Mouse (Mus musculus): ENCODE data around the gene Ppp2r5d. TPM values are rescaled to one million over a fixed set of nuclear protein-coding genes. Genes with fewer than 3 reads are reported as not detected.

The Ppp2r5d gene
- polyA plus RNA-seq, 1 experiment = 28.8 TPM

DNA sequence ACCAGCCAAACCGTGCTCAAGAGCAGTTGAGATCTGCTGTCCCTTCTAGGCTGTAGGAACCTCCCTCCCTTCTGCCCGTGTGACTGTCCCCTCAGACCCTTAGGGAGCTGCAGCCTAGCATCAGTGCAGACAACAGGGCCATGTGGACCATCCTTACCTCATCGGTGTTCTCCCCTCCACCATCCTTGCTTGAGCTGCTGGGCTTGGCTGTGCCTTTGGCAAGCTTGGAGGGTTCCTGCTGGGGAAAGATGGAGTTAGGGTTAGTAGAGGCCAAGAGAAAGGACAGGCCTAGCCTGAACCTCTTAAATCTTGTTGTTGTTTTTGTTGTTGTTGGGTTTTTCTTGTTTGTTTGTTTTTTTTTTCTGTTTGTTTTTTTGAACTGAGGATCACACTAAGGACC, 5.0 kb downstream of the Ppp2r5d start:
- TF ChIP-seq POLR2A (IDR thresholded peaks at IDR 0.05; ENCODE audit: low read depth, low read length) = no peak
- no peak for TF ChIP-seq CTCF (IDR thresholded peaks at IDR 0.05; ENCODE audit: extremely low read depth, insufficient read depth, insufficient read length, insufficient replicate concordance)
- Histone ChIP-seq H3K36me3 (ENCODE audit: control insufficient read depth, insufficient read depth, low read length) (peaks cover 2% of the 10 kb centered on the region), H3K27ac (ENCODE audit: insufficient read depth, low read length) (no peak overlapping the region), H3K4me3 (ENCODE audit: extremely low read depth, insufficient read depth, insufficient read length) (no peak overlapping the region), H3K4me1 (ENCODE audit: control insufficient read depth, insufficient read depth, insufficient read length) (peaks cover 3% of the 10 kb centered on the region; the same call in 1 of the 2 replicates), H3K27me3 (ENCODE audit: control insufficient read depth, insufficient read depth, low read length) (no peaks in the 10 kb centered on the region)
- no peak for DNase-seq (ENCODE audit: low read depth in 1 of 2, low spot score in 2 of 2)
- 94% methylated on average over 3 of the region's 3 CpGs for WGBS

DNA sequence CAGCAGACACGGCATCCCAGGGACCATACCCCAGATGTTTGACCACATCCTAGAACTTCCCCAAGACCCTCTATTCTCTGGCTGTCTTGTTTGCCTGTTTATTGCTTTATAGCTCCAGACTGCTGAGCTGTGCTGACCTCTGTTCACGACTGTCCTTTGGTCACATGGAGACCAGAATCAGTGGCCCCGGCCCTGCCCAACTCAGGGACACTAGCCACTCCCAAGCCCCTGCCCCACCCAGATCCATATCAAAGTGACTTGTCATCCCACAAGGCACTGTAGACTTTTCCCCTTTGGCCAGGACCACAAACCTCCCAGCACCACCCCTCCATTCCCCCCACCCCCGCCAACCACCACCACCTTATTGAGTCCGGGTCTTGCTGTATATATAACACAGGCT, 5.7 kb downstream of the Ppp2r5d start:
- no peak for TF ChIP-seq CTCF (IDR thresholded peaks at IDR 0.05; ENCODE audit: extremely low read depth, insufficient read depth, insufficient read length, insufficient replicate concordance)
- no peak for TF ChIP-seq POLR2A (IDR thresholded peaks at IDR 0.05; ENCODE audit: low read depth, low read length)
- no peaks in the 10 kb centered on the region for H3K27me3 ChIP-seq (ENCODE audit: control insufficient read depth, insufficient read depth, low read length)
- no peak for DNase-seq (ENCODE audit: low read depth in 1 of 2, low spot score in 2 of 2)
- no peak overlapping the region for H3K4me3 ChIP-seq (ENCODE audit: extremely low read depth, insufficient read depth, insufficient read length)
- peaks cover 2% of the 10 kb centered on the region for H3K36me3 ChIP-seq (ENCODE audit: control insufficient read depth, insufficient read depth, low read length)
- H3K4me1 ChIP-seq (ENCODE audit: control insufficient read depth, insufficient read depth, insufficient read length) = peaks cover 3% of the 10 kb centered on the region; the same call in 1 of the 2 replicates
- no peak overlapping the region for H3K27ac ChIP-seq (ENCODE audit: insufficient read depth, low read length)
- 87% methylated on average over 5 of the region's 5 CpGs for WGBS

DNA sequence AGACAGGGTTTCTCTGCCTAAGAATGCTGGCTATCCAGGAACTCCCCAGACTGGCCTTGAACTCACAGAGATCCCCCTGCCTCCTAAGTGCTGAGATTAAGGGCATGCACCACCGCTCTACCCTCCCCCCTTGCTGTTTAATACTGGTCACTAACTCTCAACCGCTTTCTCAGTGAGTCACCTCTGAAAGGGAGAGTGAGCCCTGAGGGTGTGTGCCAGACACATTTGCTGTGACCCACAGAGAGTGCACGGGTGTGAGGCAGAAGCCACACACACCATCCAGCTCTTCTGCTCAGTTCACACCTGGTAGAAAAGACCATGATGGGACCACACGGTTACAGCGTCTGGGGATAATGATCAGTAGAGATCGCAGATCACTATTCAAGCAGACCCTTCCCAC, 6.4 kb downstream of the Ppp2r5d start:
- Histone ChIP-seq H3K36me3 (ENCODE audit: control insufficient read depth, insufficient read depth, low read length) (peaks cover 2% of the 10 kb centered on the region), H3K27me3 (ENCODE audit: control insufficient read depth, insufficient read depth, low read length) (no peaks in the 10 kb centered on the region), H3K4me1 (ENCODE audit: control insufficient read depth, insufficient read depth, insufficient read length) (no peaks in the 10 kb centered on the region; the same call in 1 of the 2 replicates), H3K27ac (ENCODE audit: insufficient read depth, low read length) (no peak overlapping the region), H3K4me3 (ENCODE audit: extremely low read depth, insufficient read depth, insufficient read length) (no peak overlapping the region)
- no peak for TF ChIP-seq CTCF (IDR thresholded peaks at IDR 0.05; ENCODE audit: extremely low read depth, insufficient read depth, insufficient read length, insufficient replicate concordance)
- TF ChIP-seq POLR2A (IDR thresholded peaks at IDR 0.05; ENCODE audit: low read depth, low read length) = no peak
- no peak for DNase-seq (ENCODE audit: low read depth in 1 of 2, low spot score in 2 of 2)
- 91% methylated on average over 6 of the region's 6 CpGs for WGBS

DNA sequence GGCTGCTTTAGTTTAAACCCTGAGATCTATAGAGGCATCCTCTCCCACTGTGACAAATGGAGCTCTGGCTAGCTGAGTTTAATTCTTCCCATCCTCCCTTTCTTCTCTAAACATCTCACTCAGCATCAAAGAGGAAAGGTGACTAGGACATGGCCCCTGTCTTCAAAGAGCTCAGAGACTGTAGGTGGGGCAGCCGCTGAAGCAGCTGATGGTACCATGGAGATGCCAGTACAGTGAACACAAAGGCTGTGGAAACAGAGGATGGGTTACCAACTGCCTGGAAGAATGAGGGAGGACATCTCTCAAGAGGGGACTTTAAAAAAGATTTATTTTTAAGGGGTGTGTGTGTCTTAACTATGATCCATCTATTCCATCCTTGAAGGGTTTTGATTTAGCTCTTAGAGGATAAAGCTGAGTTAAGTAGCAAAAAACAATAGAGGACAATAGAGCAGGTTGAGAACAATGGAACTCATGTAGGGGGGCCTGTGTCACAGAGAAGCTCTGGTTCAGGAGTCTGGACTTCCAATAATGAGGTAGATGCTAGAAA, 10.3 kb downstream of the Ppp2r5d start:
- 81% methylated on average over 1 of the region's 1 CpGs for WGBS

DNA sequence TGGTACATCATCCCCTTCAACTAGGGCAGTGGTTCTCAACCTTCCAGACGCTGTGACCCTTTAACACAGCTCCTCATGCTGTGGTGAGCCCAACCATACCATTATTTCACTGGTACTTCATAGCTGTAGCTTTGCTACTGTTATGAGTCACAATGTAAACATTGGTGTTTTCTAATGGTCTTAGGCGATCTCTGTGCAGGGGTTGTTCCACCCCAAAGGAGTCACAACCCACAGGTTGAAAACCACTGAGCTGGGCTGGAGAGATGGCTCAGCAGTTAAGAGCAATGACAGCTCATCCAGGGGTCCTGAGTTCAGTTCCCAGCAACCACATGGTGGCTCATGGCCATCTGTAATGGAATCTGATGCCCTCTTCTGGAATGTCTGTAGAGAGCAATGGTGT, 13.5 kb downstream of the Ppp2r5d start:
- H3K4me3 ChIP-seq (ENCODE audit: extremely low read depth, insufficient read depth, insufficient read length) = no peak overlapping the region
- DNase-seq (ENCODE audit: low read depth in 1 of 2, low spot score in 2 of 2) = no peak
- no peaks in the 10 kb centered on the region for H3K27me3 ChIP-seq (ENCODE audit: control insufficient read depth, insufficient read depth, low read length)
- TF ChIP-seq CTCF (IDR thresholded peaks at IDR 0.05; ENCODE audit: extremely low read depth, insufficient read depth, insufficient read length, insufficient replicate concordance) (no peak), POLR2A (IDR thresholded peaks at IDR 0.05; ENCODE audit: low read depth, low read length) (no peak)
- H3K36me3 ChIP-seq (ENCODE audit: control insufficient read depth, insufficient read depth, low read length) = peaks cover 5% of the 10 kb centered on the region
- no peaks in the 10 kb centered on the region for H3K4me1 ChIP-seq (ENCODE audit: control insufficient read depth, insufficient read depth, insufficient read length)
- 96% methylated on average over 2 of the region's 2 CpGs for WGBS
- H3K27ac ChIP-seq (ENCODE audit: insufficient read depth, low read length) = no peak overlapping the region

More for the DNA sequence above, 10.3 kb downstream of the Ppp2r5d start:
- Histone ChIP-seq H3K4me1 (ENCODE audit: control insufficient read depth, insufficient read depth, insufficient read length) (no peaks in the 10 kb centered on the region), H3K27me3 (ENCODE audit: control insufficient read depth, insufficient read depth, low read length) (no peaks in the 10 kb centered on the region), H3K36me3 (ENCODE audit: control insufficient read depth, insufficient read depth, low read length) (peaks cover 4% of the 10 kb centered on the region), H3K4me3 (ENCODE audit: extremely low read depth, insufficient read depth, insufficient read length) (no peak overlapping the region), H3K27ac (ENCODE audit: insufficient read depth, low read length) (no peak overlapping the region)
- DNase-seq (ENCODE audit: low read depth in 1 of 2, low spot score in 2 of 2) = no peak
- no peak for TF ChIP-seq CTCF (IDR thresholded peaks at IDR 0.05; ENCODE audit: extremely low read depth, insufficient read depth, insufficient read length, insufficient replicate concordance)
- TF ChIP-seq POLR2A (IDR thresholded peaks at IDR 0.05; ENCODE audit: low read depth, low read length) = no peak

DNA sequence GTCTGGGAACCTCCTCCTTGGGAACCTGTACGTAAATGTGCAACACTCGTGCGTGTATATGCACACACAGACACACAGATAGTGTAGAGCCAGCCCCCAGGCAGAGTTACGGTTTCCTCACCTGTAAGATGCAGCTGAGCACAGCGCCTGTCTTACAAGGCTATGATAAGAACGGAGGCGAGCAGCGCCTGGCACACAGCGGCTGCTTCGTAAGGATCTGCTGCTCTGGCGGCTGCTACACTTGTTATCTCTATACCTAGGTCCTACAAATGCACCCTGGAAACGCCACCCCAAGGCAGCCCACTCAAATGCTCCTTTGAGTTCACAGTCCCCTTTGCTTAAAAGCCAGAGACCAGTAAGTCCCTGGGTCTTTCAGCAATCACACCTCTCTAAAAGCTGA, 14.2 kb downstream of the Ppp2r5d start:
- peaks cover 11% of the 10 kb centered on the region for H3K36me3 ChIP-seq (ENCODE audit: control insufficient read depth, insufficient read depth, low read length)
- WGBS = 85% methylated on average over 12 of the region's 12 CpGs
- TF ChIP-seq POLR2A (IDR thresholded peaks at IDR 0.05; ENCODE audit: low read depth, low read length) (no peak), CTCF (IDR thresholded peaks at IDR 0.05; ENCODE audit: extremely low read depth, insufficient read depth, insufficient read length, insufficient replicate concordance) (no peak)

DNA sequence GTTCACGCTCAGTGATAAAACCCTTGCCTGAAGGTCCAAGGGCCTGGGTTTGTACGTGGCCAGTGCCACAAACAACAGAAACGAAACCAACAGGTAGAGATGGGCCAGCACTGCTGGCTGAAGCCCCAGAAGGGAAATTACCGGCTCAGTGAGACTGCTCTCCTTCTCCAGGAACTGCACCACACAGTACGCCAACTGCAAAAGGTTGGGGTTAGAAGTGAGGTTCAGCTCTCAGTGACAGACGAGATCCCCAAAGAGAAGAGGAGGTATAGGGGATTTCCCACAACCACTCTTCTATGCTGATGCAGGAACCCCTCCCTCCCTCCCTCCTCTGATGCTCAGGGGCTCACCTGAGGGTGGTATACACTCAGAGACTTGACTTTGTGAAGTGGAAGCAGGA, 19.0 kb downstream of the Ppp2r5d start:
- Histone ChIP-seq H3K4me1 (ENCODE audit: control insufficient read depth, insufficient read depth, insufficient read length) (peaks cover 6% of the 10 kb centered on the region; the same call in 1 of the 2 replicates), H3K27ac (ENCODE audit: insufficient read depth, low read length) (0 out of 2 replicates have a peak overlapping the region, but pooled peaks have one; percentile 17), H3K36me3 (ENCODE audit: control insufficient read depth, insufficient read depth, low read length) (peaks cover 19% of the 10 kb centered on the region), H3K27me3 (ENCODE audit: control insufficient read depth, insufficient read depth, low read length) (no peaks in the 10 kb centered on the region), H3K4me3 (ENCODE audit: extremely low read depth, insufficient read depth, insufficient read length) (no peak overlapping the region)
- WGBS = 74% methylated on average over 6 of the region's 6 CpGs
- TF ChIP-seq POLR2A (IDR thresholded peaks at IDR 0.05; ENCODE audit: low read depth, low read length) (no peak), CTCF (IDR thresholded peaks at IDR 0.05; ENCODE audit: extremely low read depth, insufficient read depth, insufficient read length, insufficient replicate concordance) (no peak)
- DNase-seq (ENCODE audit: low read depth in 1 of 2, low spot score in 2 of 2) = no peak

More for the DNA sequence above, 14.2 kb downstream of the Ppp2r5d start:
- no peaks in the 10 kb centered on the region for H3K4me1 ChIP-seq (ENCODE audit: control insufficient read depth, insufficient read depth, insufficient read length)
- no peak for DNase-seq (ENCODE audit: low read depth in 1 of 2, low spot score in 2 of 2)
- no peak overlapping the region for H3K4me3 ChIP-seq (ENCODE audit: extremely low read depth, insufficient read depth, insufficient read length)
- H3K27ac ChIP-seq (ENCODE audit: insufficient read depth, low read length) = no peak overlapping the region
- no peaks in the 10 kb centered on the region for H3K27me3 ChIP-seq (ENCODE audit: control insufficient read depth, insufficient read depth, low read length)

Data from spleen, adult 2 months (tissue).